Mouse (Mus musculus) lung, embryonic 14.5 days (tissue): ENCODE measurements around the gene Smim5. TPM values are rescaled to one million over a fixed set of nuclear protein-coding genes. Genes with fewer than 3 reads are reported as not detected.

Experiments used
- ATAC-seq: fragments of 200-750 bp; cut with Nextera tagmentation; 2 replicates; pipeline ENCODE4 v1.8.0; 2017; ENCODE audit warnings: mild to moderate bottlenecking, moderate TSS enrichment, moderate library complexity; ENCODE audit not compliant: insufficient read depth
- DNase-seq: peaks from one replicate; pipeline ENCODE4 v3.0.0-alpha.2; 2015
- H3K27ac ChIP-seq: fragments of 300-500 bp; sonication (generic); 2 replicates; pipeline ENCODE4 v1.5.1; 2014; ENCODE audit warnings: low read depth, mild to moderate bottlenecking, moderate library complexity
- H3K27me3 ChIP-seq: fragments of 300-500 bp; sonication (generic); 2 replicates; pipeline ENCODE4 v1.6.1; 2014; ENCODE audit warnings: low read length, control low read depth; ENCODE audit not compliant: insufficient read depth
- H3K36me3 ChIP-seq: fragments of 300-500 bp; sonication (generic); 2 replicates; pipeline ENCODE4 v1.6.1; 2014; ENCODE audit warnings: control low read depth; ENCODE audit not compliant: insufficient read depth
- H3K4me1 ChIP-seq: fragments of 300-500 bp; sonication (generic); 2 replicates; pipeline ENCODE4 v1.6.1; 2014; ENCODE audit warnings: antibody characterized with exemption, control low read depth; ENCODE audit not compliant: insufficient read depth
- H3K4me2 ChIP-seq: fragments of 300-500 bp; sonication (generic); 2 replicates; pipeline ENCODE4 v1.6.1; 2014; ENCODE audit warnings: mild to moderate bottlenecking
- H3K4me3 ChIP-seq: fragments of 300-500 bp; sonication (generic); 2 replicates; pipeline ENCODE4 v1.5.1; 2014; ENCODE audit warnings: low read depth, low read length
- H3K9ac ChIP-seq: fragments of 300-500 bp; sonication (generic); 2 replicates; pipeline ENCODE4 v1.6.1; 2014
- H3K9me3 ChIP-seq: fragments of 300-500 bp; sonication (generic); 2 replicates; pipeline ENCODE4 v1.6.1; 2016; ENCODE audit warnings: low read depth, low read length, control low read depth
- CTCF ChIP-seq: IDR thresholded peaks from 2 replicates; pipeline ENCODE4 v1.5.1; 2016; ENCODE audit warnings: antibody characterized with exemption, low read depth
- WGBS: fragments of 180-500 bp; shearing (Covaris S2); extraction: QIAGEN DNeasy Blood & Tissue Kit; methylation state at CpG from one replicate; pipeline ENCODE4 v1.1.7; 2014; 5-methylcytosine and 5-hydroxymethylcytosine counted together
- polyA plus RNA-seq: library from polyadenylated mRNA; unstranded; fragments of >200 nt; fragmentation: Nextera tagmentation; extraction: Ambion mirVana; gene quantifications from 2 replicates; pipeline ENCODE4 v1.2.1, GENCODE M21; 2014

Smim5 gene
- polyA plus RNA-seq, 1 experiment from 2014 or later, result 1.9 TPM

GRCm38 (mm10) chr11:115945247-115945646 lies 45.5 kb downstream of the Smim5 start:
- Histone ChIP-seq H3K27ac (no peak overlapping the region), H3K9ac (no peak overlapping the region), H3K27me3 (no peaks in the 10 kb centered on the region), H3K9me3 (no peaks in the 10 kb centered on the region), H3K4me2 (no peak overlapping the region), H3K4me3 (no peak overlapping the region), H3K4me1 (no peaks in the 10 kb centered on the region), H3K36me3 (peaks cover 85% of the 10 kb centered on the region)
- no peak for ATAC-seq
- WGBS, result 89% methylated on average over 8 of the region's 8 CpGs
- TF ChIP-seq CTCF, result no peak
- DNase-seq, result no peak

DNA sequence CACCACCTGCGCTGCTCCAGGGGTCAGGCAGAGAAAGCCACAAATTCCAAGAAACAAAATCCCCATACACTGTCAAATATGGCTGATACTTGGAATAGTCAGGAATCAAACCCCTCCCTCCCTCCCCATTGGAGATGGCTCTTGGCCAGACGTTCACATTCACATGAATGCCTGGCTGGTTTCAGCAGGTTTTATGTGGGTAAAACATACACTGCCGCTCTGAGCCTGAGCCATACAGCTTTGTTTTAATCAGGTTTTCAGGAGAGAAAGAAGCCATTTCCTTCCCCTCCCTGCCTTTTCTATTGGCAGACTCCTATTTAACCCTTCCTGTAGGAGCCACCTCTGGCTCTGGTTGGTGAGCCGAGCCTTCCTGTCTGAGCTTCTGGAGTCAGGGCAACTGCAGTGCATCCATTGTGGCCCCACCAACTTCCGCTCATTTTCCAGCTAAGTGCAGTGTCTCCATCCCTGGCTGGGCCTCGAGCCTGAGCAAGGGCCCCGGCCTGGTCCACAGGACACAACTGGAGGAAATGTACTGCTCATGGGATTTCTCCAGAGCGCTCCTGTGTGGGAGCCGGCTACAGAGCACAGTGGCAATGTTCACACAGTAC lies 46.6 kb downstream of the Smim5 start:
- H3K36me3 ChIP-seq, result peaks cover 80% of the 10 kb centered on the region
- TF ChIP-seq CTCF, result no peak

GRCm38 (mm10) chr11:115948316-115948715 lies 48.5 kb downstream of the Smim5 start:
- H3K4me2 ChIP-seq, result no peak overlapping the region
- WGBS, result 84% methylated on average over 9 of the region's 9 CpGs
- no peak overlapping the region for H3K27ac ChIP-seq
- ATAC-seq (no peak), DNase-seq (no peak)
- H3K9ac ChIP-seq, result no peak overlapping the region
- H3K27me3 ChIP-seq, result no peaks in the 10 kb centered on the region
- peaks cover 82% of the 10 kb centered on the region for H3K36me3 ChIP-seq
- H3K9me3 ChIP-seq, result no peaks in the 10 kb centered on the region
- no peak overlapping the region for H3K4me3 ChIP-seq
- H3K4me1 ChIP-seq, result no peaks in the 10 kb centered on the region
- TF ChIP-seq CTCF, result no peak

More for the DNA sequence above, 46.6 kb downstream of the Smim5 start:
- DNase-seq, result no peak
- Histone ChIP-seq H3K4me2 (no peak overlapping the region), H3K9ac (no peak overlapping the region), H3K27ac (peak overlapping the region; percentile 21; the same call in 1 of the 2 replicates), H3K4me1 (no peaks in the 10 kb centered on the region), H3K9me3 (no peaks in the 10 kb centered on the region), H3K27me3 (no peaks in the 10 kb centered on the region), H3K4me3 (no peak overlapping the region)
- 82% methylated on average over 9 of the region's 9 CpGs for WGBS
- no peak for ATAC-seq

- Histone ChIP-seq H3K9ac (no peak overlapping the region), H3K4me1 (no peaks in the 10 kb centered on the region), H3K4me2 (no peak overlapping the region), H3K36me3 (peaks cover 85% of the 10 kb centered on the region), H3K9me3 (no peaks in the 10 kb centered on the region), H3K27me3 (no peaks in the 10 kb centered on the region), H3K4me3 (no peak overlapping the region), H3K27ac (no peak overlapping the region)
- WGBS, result 93% methylated on average over 2 of the region's 2 CpGs
- DNase-seq (no peak), ATAC-seq (no peak)
- no peak for TF ChIP-seq CTCF
These were observed 51.0 kb downstream of the Smim5 start for GRCm38 (mm10) chr11:115950719-115951118.

- no peak for DNase-seq
- Histone ChIP-seq H3K9ac (no peak overlapping the region), H3K4me3 (no peak overlapping the region), H3K9me3 (no peaks in the 10 kb centered on the region), H3K4me2 (no peak overlapping the region), H3K27ac (no peak overlapping the region), H3K27me3 (no peaks in the 10 kb centered on the region), H3K4me1 (no peaks in the 10 kb centered on the region), H3K36me3 (peaks cover 70% of the 10 kb centered on the region)
- WGBS, result 74% methylated on average over 5 of the region's 5 CpGs
- no peak for ATAC-seq
- TF ChIP-seq CTCF, result no peak
These were observed 54.9 kb downstream of the Smim5 start for GRCm38 (mm10) chr11:115954712-115955111.

- Histone ChIP-seq H3K9ac (no peak overlapping the region), H3K4me1 (no peaks in the 10 kb centered on the region), H3K27me3 (no peaks in the 10 kb centered on the region), H3K4me2 (no peak overlapping the region), H3K4me3 (no peak overlapping the region), H3K9me3 (no peaks in the 10 kb centered on the region), H3K36me3 (peaks cover 71% of the 10 kb centered on the region), H3K27ac (peak overlapping the region; percentile 16; the same call in 1 of the 2 replicates)
- ATAC-seq (no peak), DNase-seq (no peak)
- WGBS, result 63% methylated on average over 10 of the region's 10 CpGs
- no peak for TF ChIP-seq CTCF
These were observed 55.6 kb downstream of the Smim5 start for GRCm38 (mm10) chr11:115955195-115955858.

Other genes with a start within 250 kb of the Smim5 start
- 41.5 and 48.7 TPM in 2 replicates for gene Grb2, start 191.4 kb upstream of the Smim5 start, polyA plus RNA-seq
- gene Tmem94, start 134.5 kb upstream of the Smim5 start, polyA plus RNA-seq, result 18.5 and 20.9 TPM in 2 replicates
- 21.0 and 23.0 TPM in 2 replicates for gene Caskin2, start 86.3 kb upstream of the Smim5 start, polyA plus RNA-seq
- 31.5 and 35.0 TPM in 2 replicates for gene Tsen54, start 85.2 kb upstream of the Smim5 start, polyA plus RNA-seq
- 28.8 and 31.9 TPM in 2 replicates for gene Llgl2, start 75.9 kb upstream of the Smim5 start, polyA plus RNA-seq
- gene Myo15b, start 41.6 kb upstream of the Smim5 start, polyA plus RNA-seq, result 0.12 and 0.28 TPM in 2 replicates
- gene Smim6, start 12.1 kb downstream of the Smim5 start, polyA plus RNA-seq, result 11.4 and 12.2 TPM in 2 replicates
- gene Sap30bp, start 33.3 kb downstream of the Smim5 start, polyA plus RNA-seq, result 39.1 and 43.5 TPM in 2 replicates
- 17.8 and 21.7 TPM in 2 replicates for gene Recql5, start 33.5 kb downstream of the Smim5 start, polyA plus RNA-seq
- 2.0 and 2.3 TPM in 2 replicates for gene Itgb4, start 74.7 kb downstream of the Smim5 start, polyA plus RNA-seq
- gene Galk1, start 112.8 kb downstream of the Smim5 start, polyA plus RNA-seq, result 191 and 208 TPM in 2 replicates
- 1,851 and 1,959 TPM in 2 replicates for gene H3f3b, start 128.0 kb downstream of the Smim5 start, polyA plus RNA-seq
- 39.5 and 44.4 TPM in 2 replicates for gene Unk, start 130.4 kb downstream of the Smim5 start, polyA plus RNA-seq
- 2.5 and 3.3 TPM in 2 replicates for gene Unc13d, start 178.0 kb downstream of the Smim5 start, polyA plus RNA-seq
- 66.5 and 69.8 TPM in 2 replicates for gene Wbp2, start 187.0 kb downstream of the Smim5 start, polyA plus RNA-seq
- 12.7 and 13.2 TPM in 2 replicates for gene Trim47, start 227.2 kb downstream of the Smim5 start, polyA plus RNA-seq
- gene Trim65, start 231.2 kb downstream of the Smim5 start, polyA plus RNA-seq, result 3.7 and 3.9 TPM in 2 replicates
- 89.3 and 91.9 TPM in 2 replicates for gene Mrpl38, start 238.9 kb downstream of the Smim5 start, polyA plus RNA-seq